Mouse (Mus musculus) liver, adult 2 months (tissue): ENCODE results near the gene Ddc.

Source experiments
- CTCF ChIP-seq: fragments of 200-500 bp; IDR thresholded peaks from 2 replicates; pipeline ENCODE4 v1.5.1; 2011; ENCODE audit warnings: low read depth, low read length, control low read depth
- POLR2A ChIP-seq: fragments of 200-500 bp; IDR thresholded peaks from 2 replicates; pipeline ENCODE4 v1.6.1; 2011; ENCODE audit warnings: low read length, control low read depth; ENCODE audit not compliant: insufficient read depth; ENCODE audit errors: extremely low read depth

GRCm38 (mm10) chr11:11937340-11938030 lies 39.5 kb upstream of the Ddc start:
- TF ChIP-seq POLR2A = no peak
- TF ChIP-seq CTCF = no peak
